Mouse (Mus musculus) fibroblast of lung, adult 2 months (primary cell): Measurements from ENCODE around the gene Scly.

Source experiments
- DNase-seq: peaks from one replicate; pipeline ENCODE4 v3.0.0-alpha.2; 2011; ENCODE audit warnings: low read depth

Scly gene

DNA sequence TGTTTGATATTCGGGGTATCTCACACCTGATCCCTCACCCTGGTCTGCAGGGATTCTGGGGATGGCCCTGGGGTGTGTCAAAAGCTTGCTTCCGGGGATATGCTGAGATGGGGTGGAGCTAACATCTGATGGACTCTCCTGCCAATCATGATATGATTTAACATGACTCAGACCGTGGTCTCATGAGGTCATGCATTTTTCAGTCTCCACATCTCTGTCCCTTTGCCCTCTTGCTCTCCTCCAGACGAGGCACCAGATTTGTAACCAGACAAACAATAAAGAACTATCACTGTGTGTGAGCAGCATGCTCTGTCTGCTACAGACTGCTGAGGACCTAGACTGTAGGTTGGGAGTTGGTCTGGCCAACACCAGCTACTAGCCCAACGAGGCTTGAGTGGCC lies 64.0 kb downstream of the Scly start:
- no peak for DNase-seq

DNA sequence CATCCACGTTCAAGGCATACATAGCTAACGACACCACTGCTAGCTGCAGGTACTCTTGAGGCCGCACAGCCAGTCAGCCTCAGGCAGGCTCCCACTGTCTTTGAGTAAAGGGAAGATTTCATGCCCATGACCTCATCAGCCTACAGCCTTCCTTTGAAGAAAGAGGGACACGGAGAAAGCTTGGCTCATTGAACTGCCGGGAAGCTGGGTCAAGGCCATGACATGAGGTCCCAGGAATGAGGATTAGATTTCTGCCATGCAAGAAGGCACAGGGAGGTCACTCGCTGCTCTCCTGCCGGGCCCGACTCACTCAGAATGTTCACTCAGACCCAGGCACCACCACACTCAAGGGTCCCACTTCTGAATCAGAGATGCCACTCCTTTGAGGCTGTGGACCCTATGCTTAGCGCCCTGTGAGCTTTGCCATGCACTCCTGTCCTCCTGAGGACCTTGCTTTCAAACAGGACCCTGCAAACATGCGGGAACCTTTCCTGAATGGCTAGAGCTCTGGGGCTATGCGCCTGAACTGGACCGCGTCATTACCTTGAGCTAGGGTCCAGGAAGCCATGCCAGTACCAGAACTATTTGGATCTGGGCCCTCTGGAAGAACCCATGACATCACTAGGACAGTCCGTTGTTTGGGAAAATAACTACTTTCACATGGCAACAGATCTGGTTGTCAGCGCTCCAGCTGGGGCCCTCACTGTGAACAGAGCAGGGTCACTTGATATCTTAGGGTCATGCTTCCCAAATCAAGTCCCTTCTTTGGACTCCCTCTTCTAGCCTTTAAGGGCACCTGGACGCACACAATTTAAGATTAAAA lies 66.9 kb downstream of the Scly start:
- DNase-seq, result no peak

DNA sequence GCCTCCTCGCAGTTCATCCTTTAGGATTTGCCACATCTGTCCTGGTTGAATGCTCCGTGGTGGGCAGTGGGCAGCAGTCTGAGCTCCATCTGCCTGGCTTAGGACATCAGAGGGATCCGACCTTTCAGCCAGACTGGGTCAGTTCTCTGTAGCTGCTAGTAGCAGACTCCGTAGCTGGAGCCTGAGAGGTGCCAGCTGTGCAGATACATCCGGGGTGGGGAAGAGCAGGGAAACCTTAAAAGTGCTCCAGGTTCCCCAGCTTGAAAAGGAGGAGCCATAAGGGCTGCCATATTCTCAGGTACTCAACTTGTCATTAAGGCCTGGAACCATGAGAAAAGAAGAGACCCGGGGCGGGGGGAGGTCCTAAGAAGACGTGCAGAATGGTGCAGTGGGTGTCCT lies 67.7 kb downstream of the Scly start:
- no peak for DNase-seq

DNA sequence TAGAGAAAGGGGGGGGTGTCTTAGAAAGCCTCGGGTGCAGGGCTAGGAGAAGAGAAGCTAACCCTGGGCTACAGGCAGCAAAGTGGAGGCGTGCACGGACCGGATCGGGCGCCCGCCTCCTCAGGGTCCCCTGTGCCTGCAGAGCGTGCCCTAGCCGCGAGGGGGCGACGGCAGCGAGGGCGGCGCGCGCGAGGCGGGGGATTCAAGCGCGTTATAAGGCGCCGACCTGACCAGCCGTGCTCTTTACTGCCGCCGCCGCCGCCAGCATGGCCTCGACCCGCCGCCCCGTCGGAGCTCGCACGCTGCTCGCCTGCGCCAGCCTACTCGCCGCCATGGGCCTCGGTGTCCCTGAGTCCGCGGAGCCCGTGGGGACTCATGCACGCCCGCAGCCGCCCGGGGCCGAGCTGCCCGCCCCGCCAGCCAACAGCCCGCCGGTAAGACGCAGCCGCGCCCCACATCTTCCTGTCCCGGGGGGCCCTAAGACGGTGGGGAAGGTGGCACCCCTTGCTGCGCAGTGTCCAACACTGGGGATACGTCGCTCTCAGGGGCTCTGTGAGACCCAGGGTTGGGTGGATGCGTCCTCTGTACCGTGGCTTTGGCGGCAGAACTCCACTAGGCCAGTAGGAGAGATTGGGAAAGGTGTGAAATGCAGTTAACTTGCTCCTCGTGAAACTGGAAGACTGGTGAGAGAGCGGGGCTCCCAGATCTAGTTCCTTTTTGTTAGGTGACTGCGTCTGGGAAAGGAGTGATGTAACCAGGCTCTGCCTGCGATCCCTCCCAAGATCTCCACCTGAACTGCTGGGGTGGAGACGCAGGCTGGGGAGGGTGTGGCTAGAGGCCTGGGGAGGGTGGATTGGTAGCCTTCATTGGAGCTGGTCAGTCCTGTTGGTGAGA lies 68.3 kb downstream of the Scly start, which contains the start of gene Erfe:
Gene Erfe, plus strand, starts transcription at position 216 of the 894 bp plus-strand sequence.
- DNase-seq, result no peak

DNA sequence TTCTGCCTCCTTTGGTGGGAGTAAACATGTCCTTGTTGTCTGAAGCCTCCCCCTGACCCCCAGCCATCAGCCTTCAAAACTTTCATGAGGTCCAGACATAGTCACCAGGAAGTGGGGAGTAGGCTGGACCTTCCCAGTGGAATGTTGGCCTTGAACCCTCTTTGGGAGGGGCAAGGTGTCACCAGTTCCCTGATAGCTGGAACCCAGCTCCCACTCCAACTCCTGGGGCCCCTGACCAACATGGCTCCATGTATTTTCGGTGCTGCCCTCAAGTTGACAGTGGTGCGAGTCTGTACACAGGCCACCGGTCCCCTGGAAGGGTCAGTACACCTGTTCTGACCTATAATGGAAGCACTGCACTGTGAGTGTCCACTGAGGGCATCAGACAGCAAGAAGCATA lies 69.2 kb downstream of the Scly start:
- no peak for DNase-seq

DNA sequence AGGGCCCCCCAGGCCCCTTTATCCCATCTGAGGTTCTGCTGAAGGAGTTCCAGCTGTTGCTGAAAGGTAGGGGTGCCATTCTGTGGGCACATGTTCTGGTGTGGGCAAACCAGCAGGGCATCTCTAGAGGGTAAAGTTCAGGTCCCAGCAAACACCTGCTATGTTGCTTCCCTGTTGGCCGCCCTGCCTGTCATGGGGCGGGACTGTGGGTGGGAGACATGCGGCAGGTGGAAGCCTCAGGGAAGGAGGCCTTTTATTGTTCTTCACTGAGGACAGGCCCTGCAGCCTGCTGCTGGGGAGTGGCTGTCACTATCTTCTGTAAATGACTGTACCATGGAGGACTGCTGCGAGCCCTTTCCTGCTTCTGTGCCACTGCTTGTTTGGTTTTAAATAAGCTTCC lies 71.3 kb downstream of the Scly start:
- DNase-seq, result no peak

DNA sequence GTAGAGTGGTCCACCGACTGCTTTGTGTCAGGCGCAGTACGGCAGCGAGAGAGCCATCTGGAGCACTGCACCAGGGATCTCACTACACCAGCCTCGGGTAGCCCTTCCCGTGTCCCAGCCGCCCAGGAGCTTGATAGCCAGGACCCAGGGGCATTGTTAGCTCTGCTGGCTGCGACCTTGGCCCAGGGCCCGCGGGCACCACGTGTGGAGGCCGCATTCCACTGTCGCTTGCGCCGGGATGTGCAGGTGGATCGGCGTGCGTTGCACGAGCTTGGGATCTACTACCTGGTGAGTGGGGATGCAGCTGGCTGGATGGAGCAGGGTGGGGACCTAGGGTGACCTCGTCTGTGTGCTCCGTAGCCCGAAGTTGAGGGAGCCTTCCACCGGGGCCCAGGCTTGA lies 71.9 kb downstream of the Scly start:
- DNase-seq, result no peak
